Mouse (Mus musculus) right cerebral cortex, postnatal 14 days (tissue): ENCODE measurements around the gene Prkaca.
"Not testable (repeated sequence)": the region's sequence is repeated elsewhere in the genome, so short reads cannot be mapped to it uniquely, and the experiment has no call there.

Source experiments
- DNase-seq: peaks from one replicate; pipeline ENCODE4 v3.0.0; 2022

The Prkaca gene

DNA sequence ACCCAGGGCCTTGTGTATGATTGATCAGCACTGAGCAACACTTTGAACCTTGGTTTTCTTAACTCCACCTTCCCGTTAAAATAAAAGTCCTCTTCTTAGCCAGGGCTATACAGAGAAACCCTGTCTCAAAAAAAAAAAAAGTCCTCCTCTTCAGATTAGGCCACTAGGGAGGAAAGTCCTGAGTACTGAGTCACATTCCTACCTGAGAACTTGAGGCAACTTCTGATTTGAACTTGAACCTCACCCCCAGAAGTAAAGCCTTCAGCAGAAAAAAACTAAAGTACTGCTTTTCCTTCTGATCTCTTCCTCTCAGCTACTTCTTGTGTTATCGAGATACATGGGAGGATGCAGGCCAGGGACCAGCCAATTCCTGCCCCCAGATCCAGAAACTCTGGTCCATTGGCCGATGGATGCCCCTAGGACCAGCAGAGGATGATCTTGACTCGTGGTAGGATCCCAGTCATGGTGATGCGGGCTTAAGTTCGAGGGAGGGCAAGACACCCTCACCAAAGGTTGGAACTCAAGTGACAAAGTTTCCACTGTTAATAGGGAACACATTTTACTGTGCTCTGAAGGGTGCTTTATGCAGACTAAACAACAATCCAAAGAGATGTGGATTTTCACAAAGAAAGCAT lies 30.9 kb downstream of the Prkaca start:
- no peak for DNase-seq

DNA sequence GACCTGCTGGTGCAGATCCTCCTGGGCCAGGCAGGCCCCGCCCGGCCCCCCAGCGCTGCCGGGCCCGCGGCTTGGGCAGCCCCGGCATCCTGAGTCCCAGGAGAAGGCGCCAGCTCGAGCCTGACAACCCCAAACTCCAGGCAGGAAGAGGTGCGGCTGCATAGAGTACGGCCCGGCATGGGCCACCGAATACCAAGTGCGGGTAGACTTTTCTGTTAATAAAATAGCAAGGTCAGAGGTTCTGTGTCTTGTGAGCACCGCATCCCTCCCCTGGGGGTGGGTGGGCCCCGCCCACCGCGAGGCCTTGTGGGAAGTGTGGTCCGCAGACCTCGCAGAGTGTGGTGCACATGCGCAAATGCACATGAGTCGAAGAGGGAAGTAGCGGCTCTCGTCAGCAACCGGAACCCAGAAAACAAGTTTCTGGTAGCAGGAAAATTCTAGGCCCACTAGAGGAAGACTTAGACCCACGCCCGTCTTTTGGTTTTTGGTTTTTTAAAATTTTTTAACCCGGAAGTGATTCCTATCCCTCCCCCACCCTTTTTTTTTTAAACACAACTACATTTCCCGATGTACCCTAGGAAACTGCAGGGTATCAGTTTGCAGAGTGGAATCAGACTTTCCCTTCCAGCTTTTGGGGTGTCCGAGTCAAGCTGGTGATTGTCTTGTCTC lies 31.9 kb downstream of the Prkaca start:
- DNase-seq: peak; percentile 88

DNA sequence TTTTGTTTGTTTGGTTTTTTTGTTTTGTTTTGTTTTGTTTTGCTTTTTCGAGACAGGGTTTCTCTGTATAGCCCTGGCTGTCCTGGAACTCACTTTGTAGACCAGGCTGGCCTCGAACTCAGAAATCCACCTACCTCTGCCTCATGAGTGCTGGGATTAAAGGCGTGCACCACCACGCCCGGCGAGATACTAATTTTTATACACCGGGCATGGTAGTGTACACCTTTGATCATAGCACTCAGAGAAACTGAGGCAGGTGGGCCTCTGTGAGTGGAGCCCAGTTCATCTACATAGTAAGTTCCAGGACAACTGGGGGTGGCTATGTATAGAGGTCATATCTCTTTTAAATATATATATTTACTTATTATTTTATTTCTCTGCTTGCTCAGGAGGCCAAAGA lies 32.7 kb downstream of the Prkaca start:
- not testable (repeated sequence) for DNase-seq

DNA sequence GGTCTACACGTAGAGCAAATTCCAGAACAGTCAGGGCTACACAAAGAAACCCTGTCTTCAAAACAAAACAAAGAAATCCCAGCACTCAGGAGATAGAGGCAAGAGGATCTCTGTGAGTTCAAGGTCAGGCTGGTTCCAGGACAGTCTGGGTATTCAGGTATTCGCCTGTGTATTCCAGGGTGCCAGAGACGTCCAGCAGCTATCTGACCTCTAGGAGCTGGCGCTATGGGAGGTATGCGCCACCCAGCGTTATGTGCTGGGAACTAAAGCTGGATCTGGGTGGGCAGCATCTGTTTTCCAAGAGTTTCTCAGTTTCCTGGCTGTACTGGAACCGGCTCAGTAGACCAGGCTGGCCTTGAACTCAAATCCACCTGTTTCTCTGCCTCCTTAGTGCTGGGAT lies 35.6 kb downstream of the Prkaca start:
- DNase-seq: no peak

DNA sequence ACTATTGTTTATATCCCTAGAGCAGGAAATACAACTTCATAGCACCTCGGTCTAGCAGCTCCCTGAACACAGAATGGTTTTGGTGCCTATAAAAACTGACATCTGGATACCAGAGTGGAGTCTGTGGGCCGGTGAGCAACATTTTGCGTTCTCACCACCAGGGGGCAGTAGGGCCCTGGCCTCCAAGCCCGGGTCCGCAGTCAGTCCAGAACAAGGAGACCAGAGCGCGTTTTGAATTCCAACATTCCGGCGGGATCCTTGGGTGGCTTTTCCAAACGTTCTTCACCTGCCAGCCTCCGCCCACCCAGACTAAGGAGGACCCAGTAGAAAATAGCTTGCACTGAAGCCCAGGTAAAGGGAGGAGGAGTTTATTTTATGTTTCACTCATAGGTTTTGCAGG lies 37.1 kb downstream of the Prkaca start:
- DNase-seq: peak; percentile 82

DNA sequence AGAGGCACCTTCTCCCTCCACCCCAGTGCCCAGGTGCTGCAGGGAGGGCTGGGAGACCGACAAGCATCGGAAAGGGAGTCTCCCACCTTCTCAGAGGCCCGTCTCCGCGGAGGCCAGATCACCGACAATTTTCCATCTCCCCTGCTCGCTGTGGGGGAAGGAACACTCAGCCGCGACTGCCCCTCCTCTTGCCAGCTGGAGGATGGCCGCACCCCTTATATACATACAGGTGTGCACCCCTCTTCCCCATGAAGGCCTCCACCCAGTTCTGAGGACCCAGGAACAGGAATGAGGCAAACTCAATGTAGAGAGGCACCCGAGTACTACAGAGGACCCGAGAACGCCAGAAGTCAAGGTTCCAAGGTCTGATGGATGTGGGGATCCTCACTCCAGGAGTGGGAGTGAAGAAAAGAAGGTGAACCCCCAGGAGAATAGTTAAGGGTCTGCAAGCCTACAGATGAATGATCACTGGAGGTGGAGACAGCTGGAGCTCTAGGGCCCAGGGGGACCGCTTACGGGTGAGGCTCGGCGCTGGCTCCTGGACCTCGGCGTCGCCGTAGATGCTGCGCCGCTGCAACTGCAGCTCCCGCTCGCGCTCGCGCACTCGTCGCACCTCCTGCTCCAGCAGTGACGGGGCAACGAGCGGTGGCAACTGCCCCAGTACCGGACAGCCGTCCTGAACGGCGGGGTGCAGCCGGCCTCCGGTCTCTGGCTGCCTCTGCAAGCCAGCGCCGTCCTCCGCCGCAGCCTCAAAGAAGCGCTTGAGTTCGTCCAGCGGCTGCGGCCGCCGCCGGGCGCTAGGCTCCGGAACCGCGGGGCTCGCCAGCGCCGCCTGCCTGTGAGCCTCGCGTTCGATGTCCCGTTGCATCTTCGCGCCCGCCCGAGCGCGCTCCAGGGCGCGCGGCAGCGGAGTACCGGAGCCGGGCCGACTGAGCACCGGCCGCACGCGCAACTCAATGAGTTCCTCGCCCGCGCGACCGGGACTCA lies 38.1 kb downstream of the Prkaca start:
- DNase-seq: peak; percentile 76

DNA sequence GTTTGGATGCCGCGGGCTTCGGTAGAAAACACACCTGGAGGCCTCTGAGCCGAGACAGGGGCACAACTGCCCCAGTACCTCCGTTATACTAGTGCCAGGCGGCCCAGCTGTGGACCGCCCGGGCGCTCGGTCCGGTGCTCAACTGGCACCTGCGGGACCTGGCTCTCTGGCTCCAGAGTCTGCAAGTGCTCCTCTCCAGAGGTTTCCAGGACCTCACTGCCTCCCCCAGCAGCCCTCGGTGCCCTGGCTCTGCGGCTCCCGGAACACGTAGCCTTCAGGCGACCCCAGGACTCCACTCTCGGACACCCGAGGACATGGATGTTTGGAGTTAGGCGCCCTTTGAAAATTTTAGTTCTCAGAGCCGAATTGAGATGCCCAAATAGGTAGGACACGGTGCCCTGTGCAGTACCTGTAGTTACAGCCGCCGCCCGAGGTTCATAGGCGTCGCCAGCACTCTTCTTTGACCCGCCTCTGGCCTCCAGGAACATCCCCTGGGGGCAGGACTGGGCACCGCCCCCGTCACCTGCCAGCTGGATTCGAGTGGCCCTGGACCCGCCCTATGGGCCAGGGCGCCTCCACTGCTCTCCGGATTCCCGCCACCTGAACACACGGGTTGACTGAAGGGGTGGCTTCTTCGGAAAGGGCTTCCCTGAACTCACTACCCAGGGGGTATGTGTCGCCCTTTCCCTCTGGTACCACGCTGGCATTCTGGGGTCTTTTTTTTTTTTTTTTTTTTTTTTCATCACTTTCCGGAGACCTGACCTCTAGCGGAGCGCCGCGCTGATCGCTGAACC lies 39.1 kb downstream of the Prkaca start, which contains the start of gene 2210011C24Rik:
Gene 2210011C24Rik (minus strand): TSS at position 467 of the 794 bp plus-strand sequence.
- no peak for DNase-seq

DNA sequence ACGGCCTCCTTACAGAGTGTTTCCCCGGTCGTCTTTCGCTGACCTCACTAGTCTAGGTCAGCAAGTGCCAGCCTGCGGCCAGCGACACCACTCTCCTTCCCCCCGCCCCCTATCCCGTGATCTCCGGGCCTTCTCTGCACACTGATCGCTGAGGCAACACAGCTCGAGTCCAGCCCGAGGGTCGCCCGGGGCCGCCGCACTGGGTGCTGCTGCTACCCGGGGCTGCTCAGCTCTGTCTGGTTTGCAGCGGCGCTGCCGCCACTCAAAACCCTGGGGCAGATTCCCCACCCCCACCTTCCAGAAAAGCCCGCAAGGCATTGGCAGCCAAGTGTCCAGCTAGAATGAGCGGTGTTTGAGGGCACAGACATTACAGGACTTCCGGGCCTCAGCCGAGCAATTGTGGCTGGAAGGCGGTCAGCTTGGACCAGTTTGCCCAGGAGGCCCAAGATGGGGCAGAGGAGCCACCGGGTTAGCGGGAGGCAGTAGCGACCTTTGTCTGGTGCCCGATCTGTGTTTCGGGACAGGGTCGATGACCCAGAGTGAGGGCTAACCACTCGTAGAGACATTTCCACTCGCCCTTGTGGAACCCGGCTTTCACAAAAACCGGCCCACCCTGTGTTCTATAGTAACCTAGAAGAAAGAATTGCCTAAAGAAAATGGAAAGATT lies 39.8 kb downstream of the Prkaca start:
- DNase-seq: no peak

DNA sequence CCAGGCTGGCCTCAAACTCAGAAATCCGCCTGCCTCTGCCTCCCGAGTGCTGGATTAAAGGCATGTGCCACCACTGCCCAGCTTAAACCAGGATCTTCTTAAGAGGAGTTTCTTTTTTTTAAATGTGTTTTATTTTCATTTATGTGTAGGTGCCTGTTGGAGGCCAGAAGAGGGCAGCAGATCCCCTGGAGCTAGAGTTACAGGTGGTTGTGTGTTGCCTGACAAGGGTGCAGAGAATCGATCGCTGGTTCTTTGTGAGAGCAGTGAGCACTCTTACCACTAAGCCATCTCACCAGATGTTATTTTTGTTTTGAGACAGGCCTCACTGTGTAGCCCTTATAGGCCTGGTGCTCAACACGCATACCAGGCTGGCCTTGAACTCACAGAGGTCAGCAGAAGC lies 43.0 kb downstream of the Prkaca start:
- DNase-seq: no peak

DNA sequence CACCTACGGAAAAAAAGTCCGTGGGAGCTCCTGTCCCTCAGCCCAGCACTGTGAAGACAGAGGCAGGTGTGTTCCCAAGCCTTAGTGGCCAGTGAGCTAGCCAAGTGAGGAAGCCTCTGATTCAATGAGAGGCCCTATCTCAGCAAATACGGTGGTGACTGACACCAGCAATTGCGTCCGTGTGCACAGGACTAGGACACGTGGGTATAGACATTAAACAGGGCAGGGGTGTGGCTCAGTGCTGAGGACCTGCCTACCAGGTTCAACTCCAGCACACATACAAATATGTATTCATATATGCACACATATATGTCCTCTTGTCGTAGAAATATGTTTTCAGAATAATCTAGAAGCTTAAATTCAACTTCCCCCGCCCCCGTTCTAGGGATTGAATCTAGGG lies 46.9 kb downstream of the Prkaca start:
- no peak for DNase-seq

DNA sequence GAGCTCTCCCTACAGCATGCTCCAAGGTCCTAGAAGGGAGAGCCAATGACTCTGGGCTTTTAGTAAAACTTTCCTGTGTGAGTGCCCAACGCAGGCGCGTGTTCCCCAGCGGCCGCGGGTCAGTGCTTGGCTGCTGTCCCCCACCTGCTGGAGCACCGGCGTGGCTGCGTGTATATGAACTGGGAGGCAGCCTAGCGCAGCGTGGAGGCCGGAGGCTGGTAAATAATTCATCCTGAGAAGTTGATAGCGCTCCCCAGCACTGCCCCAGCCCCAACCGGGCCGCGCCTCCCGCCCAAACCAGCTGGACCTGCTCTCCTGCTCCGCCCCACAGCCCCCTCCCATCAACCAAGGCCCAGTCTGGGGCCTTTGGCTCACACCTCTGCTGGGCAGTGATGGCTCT lies 48.3 kb downstream of the Prkaca start, which contains the start of gene Palm3:
Gene Palm3 (plus strand): TSS at position 376 of the 400 bp plus-strand sequence.
- no peak for DNase-seq

DNA sequence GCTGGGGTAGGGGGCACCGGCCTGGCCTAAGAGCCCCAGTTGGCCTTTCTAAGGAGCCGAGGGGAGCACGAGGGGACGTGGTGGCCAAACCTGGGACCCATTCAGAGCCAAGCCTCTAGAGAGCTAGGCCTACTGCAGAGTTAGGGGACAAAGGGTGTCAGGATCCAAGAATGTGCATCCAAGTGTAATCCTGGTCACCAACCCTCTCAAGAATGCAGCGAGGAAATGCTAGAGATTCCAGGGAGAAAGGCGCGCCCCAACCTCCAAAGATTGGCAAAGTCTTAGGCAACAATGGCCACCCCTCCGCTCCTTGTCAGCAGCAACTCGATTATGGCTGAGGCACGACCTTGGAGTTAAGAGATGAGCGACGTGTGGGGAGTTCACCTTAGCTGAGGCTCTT lies 48.8 kb downstream of the Prkaca start:
- DNase-seq: no peak

DNA sequence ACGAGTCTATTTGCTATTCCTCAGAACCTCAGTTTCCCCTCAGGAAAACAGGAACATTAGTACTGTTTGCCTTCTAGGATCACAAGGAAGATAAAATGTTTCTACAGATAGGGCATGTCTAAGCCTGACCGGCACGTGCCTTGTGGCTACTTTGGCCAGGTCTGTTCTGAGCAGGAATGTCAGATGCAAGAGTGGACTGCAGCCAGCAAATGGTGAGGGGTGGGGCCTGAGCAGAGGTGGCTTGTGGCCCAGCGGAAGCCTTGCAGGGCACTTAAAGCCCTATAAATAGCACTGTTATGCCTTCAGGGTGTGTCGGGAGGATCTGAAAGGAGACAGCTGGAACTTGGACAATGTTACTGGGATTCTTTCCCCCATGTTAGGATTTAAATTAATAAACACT lies 50.3 kb downstream of the Prkaca start:
- DNase-seq: no peak

DNA sequence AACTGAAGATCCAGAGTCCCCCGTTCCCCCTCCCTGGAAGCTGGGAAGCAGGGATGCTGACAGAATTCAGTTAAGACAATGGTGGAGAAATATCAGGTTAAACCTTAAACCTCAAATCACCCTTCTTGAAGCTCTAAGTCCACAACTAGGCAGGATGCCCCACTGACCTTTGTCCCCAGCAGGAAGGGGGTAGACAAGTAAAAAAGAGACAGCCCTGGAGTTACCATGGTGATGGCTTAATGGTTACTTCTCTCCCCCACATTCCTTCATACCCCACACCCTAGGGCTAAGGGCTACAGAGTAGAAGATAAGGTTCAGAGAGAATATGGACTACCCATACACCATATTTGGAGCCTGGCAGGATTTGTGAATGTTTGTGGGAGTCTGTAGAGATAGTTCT lies 50.8 kb downstream of the Prkaca start:
- DNase-seq: no peak

DNA sequence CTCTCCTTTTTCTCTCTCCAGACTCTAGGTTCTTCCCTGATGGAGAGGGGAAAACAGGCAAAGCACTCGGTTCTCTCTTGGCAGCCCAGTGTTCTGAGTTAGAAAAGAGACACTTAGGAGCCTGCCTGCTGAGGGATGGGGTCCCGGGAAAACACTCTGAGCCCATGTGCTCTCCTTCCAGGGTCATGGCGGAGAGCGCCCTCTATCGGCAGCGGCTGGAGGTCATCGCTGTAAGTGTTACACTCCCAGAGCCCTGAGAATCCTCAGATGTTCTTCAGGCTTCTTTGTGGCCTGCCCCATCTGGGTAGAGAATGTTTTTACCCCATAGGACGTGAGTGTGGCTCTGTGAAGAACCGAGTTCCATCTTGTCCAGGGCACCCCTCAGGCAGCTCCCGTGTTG lies 51.4 kb downstream of the Prkaca start:
- DNase-seq: peak; percentile 49

DNA sequence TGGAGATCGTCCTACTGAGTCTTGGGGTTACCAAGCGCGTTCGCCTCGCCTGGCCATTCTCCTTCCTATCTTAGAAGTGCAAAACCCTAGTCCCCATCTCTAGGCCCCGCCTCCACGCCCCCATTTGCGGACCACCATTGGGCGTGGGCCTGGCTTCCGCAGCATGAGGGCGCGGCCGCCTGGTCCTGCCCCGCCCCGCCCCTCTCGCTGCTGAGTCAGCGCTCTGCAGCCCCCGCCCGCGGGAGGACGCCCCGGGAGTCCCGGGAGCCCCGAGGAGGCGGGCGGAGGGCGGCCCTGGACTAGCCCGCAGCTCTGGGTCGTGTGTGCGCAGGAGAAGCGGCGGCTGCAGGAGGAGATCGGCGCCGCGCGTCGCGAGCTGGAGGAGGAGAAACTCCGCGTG lies 53.1 kb downstream of the Prkaca start:
- DNase-seq: peak; percentile 56

DNA sequence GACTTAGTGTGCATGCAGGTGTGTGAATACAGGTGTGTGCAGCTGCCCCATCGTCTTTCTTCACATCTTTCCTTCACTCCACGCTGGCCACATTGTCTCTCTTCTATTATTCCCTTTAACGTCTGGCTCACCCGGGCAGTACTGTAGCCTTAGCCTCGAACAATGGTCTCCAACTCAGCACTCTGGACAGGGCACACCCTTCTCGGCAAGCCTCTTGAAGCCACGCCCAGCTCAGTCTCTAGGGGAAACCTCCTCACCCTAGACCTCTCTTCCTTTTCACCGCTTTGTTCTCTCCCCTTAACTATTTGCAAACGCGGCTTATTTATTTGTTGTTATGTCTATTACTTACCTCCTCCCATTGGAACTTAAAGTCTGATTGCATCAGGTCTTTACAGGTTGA lies 54.7 kb downstream of the Prkaca start:
- no peak for DNase-seq

DNA sequence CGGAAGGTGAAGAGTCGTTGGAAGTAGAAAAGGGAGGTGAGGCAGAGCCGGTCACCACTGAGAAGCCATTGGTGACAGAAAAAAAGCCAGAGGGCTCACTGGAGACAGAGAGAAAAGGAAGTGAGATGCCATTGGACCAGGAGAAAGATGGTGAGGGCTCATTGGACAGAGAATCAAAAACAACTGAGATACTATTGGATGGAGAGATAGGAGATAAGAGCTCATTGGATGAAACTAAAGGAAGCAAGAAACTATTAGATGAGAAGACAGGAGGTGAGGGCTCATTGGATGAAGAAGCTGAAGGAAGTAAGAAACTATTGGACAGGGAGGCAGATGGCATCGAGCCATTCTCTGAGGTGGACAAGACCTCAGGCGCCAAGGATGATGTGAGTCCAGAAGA lies 56.5 kb downstream of the Prkaca start:
- no peak for DNase-seq

DNA sequence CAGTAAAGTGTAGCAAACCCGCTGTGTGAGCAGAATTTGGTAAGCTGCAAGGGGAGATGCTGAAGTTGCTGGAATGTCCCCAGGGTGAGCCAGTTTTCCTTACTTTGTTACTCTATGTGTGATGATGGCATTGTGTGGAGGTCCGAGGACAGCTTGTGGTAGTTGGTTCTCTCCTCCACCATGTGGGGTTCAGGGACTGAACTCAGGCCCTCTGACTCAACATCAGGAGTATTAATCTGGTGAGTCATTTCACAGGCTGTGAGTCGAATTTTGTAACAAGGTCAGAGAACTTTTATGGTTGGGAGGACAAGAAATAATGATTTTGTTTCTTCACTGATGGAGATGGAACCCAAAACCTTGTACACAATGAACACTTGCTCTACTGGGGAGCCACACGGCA lies 60.0 kb downstream of the Prkaca start:
- DNase-seq: no peak

DNA sequence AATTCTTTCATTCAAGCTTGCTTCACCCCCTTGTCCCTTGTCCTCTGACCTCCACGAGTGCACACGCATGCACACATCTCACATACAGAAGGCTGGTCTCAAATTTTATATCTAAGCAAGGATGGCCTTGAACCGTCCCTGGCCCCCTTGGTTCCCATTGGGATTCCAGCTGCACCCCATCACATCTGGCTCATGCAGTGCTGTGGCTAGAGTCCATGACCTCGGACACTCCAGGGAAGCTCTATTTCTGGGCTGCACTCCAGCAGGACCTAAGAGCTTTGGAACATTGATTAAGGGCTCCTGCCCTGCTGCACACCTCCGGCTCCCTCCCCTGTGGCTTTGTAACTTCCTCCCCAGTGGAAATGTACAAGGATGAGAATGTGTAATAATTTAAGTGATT lies 65.2 kb downstream of the Prkaca start:
- DNase-seq: no peak

DNA sequence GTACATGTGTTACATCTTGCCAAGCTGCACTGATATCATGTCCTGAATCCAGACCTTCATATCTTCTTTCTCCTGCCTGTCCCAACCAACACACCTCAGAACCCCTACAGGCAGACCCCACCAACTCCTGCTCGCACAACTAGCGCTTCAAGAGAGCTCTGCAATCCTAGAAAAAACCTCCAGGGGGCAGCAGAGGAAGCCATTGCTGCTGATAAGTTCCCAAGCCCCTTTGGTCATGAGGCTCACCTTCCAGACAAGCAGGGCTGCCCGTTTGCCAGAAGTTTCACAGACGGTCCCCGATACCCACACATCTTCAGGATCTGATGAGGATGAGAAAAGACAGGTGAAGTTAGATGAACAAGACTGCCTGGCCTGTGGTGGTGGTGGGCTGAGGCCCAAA lies 66.3 kb downstream of the Prkaca start:
- peak; percentile 62 for DNase-seq
